Mouse (Mus musculus) heart, postnatal 0 days (tissue): ENCODE results near the gene Homez.

ENCODE experiments used
- CTCF ChIP-seq: IDR thresholded peaks from 2 replicates; pipeline ENCODE4 v1.5.1; 2016; ENCODE audit warnings: antibody characterized with exemption, control low read depth, low read depth
- EP300 ChIP-seq: IDR thresholded peaks from 2 replicates; pipeline ENCODE4 v1.6.1; 2016; ENCODE audit warnings: antibody characterized with exemption, low read depth

GRCm38 (mm10) chr14:54855726-54856125, 15.0 kb downstream of the Homez start:
- no peak for TF ChIP-seq CTCF
- no peak for TF ChIP-seq EP300
